ENCODE assay signal across 31 mouse cellular contexts in genomic region chr12:76982818-76983471, GRCm38 (mm10). TPM values are rescaled to one million over a fixed set of nuclear protein-coding genes. Genes with fewer than 3 reads are reported as not detected.
DNase-seq lines count a peak whose midpoint lies in the region; ATAC-seq lines count a peak whose summit lies in the region.
"Had no signal": no experiment of that assay in that cellular context is flagged by ENCODE, and none has a peak within 500 bp of the region (broad histone marks: within the 10 kb centered on the region; RNA-seq: fewer than 3 reads in every experiment).

No protein-coding gene starts in this region.

- no peaks in the 10 kb centered on the region for H3K9me3 ChIP-seq in intestine, embryonic 16.5 days (ENCODE audit: control insufficient read depth, low read length)
- H3K9me3 ChIP-seq in limb, embryonic 11.5 days (ENCODE audit: control insufficient read depth, low read length): no peaks in the 10 kb centered on the region
- H3K9me3 ChIP-seq in neural tube, embryonic 13.5 days: no peaks in the 10 kb centered on the region
- H3K9me3 ChIP-seq in hindbrain, embryonic 14.5 days (ENCODE audit: control insufficient read depth, low read length): no peaks in the 10 kb centered on the region
- H3K9me3 ChIP-seq: embryonic facial prominence, embryonic 13.5 days; forebrain, embryonic 10.5 days; heart, embryonic 12.5 days; hindbrain, embryonic 13.5 days; limb, embryonic 15.5 days; liver, embryonic 13.5 days; midbrain, embryonic 10.5 days; midbrain, embryonic 15.5 days had no signal

- H3K36me3 ChIP-seq in intestine, embryonic 16.5 days (ENCODE audit: control insufficient read depth, insufficient read depth, low read length): no peaks in the 10 kb centered on the region
- no peaks in the 10 kb centered on the region for H3K36me3 ChIP-seq in limb, embryonic 11.5 days (ENCODE audit: control insufficient read depth, insufficient read depth, low read length)
- no peaks in the 10 kb centered on the region for H3K36me3 ChIP-seq in neural tube, embryonic 13.5 days
- no peaks in the 10 kb centered on the region for H3K36me3 ChIP-seq in hindbrain, embryonic 14.5 days (replicated peaks; ENCODE audit: control insufficient read depth, insufficient read depth)
- H3K36me3 ChIP-seq: embryonic facial prominence, embryonic 13.5 days; forebrain, embryonic 10.5 days; heart, embryonic 12.5 days; hindbrain, embryonic 13.5 days; limb, embryonic 15.5 days; liver, embryonic 13.5 days; midbrain, embryonic 10.5 days; midbrain, embryonic 15.5 days had no signal

- H3K27me3 ChIP-seq in intestine, embryonic 16.5 days (replicated peaks; ENCODE audit: control insufficient read depth, insufficient read depth, low read length): no peaks in the 10 kb centered on the region
- H3K27me3 ChIP-seq in limb, embryonic 11.5 days (ENCODE audit: control insufficient read depth, insufficient read depth, low read length): no peaks in the 10 kb centered on the region
- H3K27me3 ChIP-seq in neural tube, embryonic 13.5 days: no peaks in the 10 kb centered on the region
- no peaks in the 10 kb centered on the region for H3K27me3 ChIP-seq in hindbrain, embryonic 14.5 days (ENCODE audit: control insufficient read depth, insufficient read depth, low read length)
- H3K27me3 ChIP-seq: embryonic facial prominence, embryonic 13.5 days; heart, embryonic 12.5 days; hindbrain, embryonic 13.5 days; limb, embryonic 15.5 days; midbrain, embryonic 15.5 days had no signal

- no peak overlapping the region for H3K27ac ChIP-seq in intestine, embryonic 16.5 days (ENCODE audit: low read length)
- no peak overlapping the region for H3K27ac ChIP-seq in limb, embryonic 11.5 days (replicated peaks; ENCODE audit: low read depth, low read length)
- H3K27ac ChIP-seq in neural tube, embryonic 13.5 days (replicated peaks): no peak overlapping the region; the same call in 1 of the 2 replicates
- H3K27ac ChIP-seq in hindbrain, embryonic 14.5 days: no peak overlapping the region
- H3K27ac ChIP-seq: embryonic facial prominence, embryonic 13.5 days; forebrain, embryonic 10.5 days; hindbrain, embryonic 13.5 days; kidney, postnatal 0 days; limb, embryonic 15.5 days; liver, embryonic 13.5 days; midbrain, embryonic 10.5 days; midbrain, embryonic 15.5 days had no signal

- H3K4me3 ChIP-seq in intestine, embryonic 16.5 days (ENCODE audit: low read length): no peak overlapping the region
- H3K4me3 ChIP-seq in limb, embryonic 11.5 days (ENCODE audit: low read depth, low read length): no peak overlapping the region
- no peak overlapping the region for H3K4me3 ChIP-seq in neural tube, embryonic 13.5 days
- H3K4me3 ChIP-seq in hindbrain, embryonic 14.5 days (replicated peaks; ENCODE audit: low read length): no peak overlapping the region
- H3K4me3 ChIP-seq: embryonic facial prominence, embryonic 13.5 days; forebrain, embryonic 10.5 days; heart, embryonic 12.5 days; hindbrain, embryonic 13.5 days; limb, embryonic 15.5 days; liver, embryonic 13.5 days; midbrain, embryonic 10.5 days; midbrain, embryonic 15.5 days had no signal

- H3K9ac ChIP-seq in intestine, embryonic 16.5 days (ENCODE audit: low read depth, low read length): no peak overlapping the region
- no peak overlapping the region for H3K9ac ChIP-seq in limb, embryonic 11.5 days (ENCODE audit: low read length)
- no peak overlapping the region for H3K9ac ChIP-seq in neural tube, embryonic 13.5 days
- no peak overlapping the region for H3K9ac ChIP-seq in hindbrain, embryonic 14.5 days
- H3K9ac ChIP-seq: embryonic facial prominence, embryonic 13.5 days; heart, embryonic 12.5 days; hindbrain, embryonic 13.5 days; limb, embryonic 15.5 days; liver, embryonic 13.5 days; midbrain, embryonic 15.5 days had no signal

- H3K4me2 ChIP-seq in intestine, embryonic 16.5 days (ENCODE audit: low read depth, low read length): peak overlapping the region; percentile 9; the same call in 1 of the 2 replicates
- no peak overlapping the region for H3K4me2 ChIP-seq in limb, embryonic 11.5 days (ENCODE audit: low read depth, severe bottlenecking)
- H3K4me2 ChIP-seq in neural tube, embryonic 13.5 days: peak overlapping the region; percentile 5; the same call in 1 of the 2 replicates
- no peak overlapping the region for H3K4me2 ChIP-seq in hindbrain, embryonic 14.5 days (replicated peaks)
- H3K4me2 ChIP-seq: embryonic facial prominence, embryonic 13.5 days; heart, embryonic 12.5 days; hindbrain, embryonic 13.5 days; limb, embryonic 15.5 days; liver, embryonic 13.5 days; midbrain, embryonic 15.5 days had no signal

- peak; percentile 67; the same call in 1 of the 2 replicates for ATAC-seq in intestine, embryonic 16.5 days
- ATAC-seq in limb, embryonic 11.5 days (ENCODE audit: insufficient number of reproducible peaks, low FRiP score, low TSS enrichment, low read depth): no peak
- peak; percentile 36; the same call in 1 of the 2 replicates for ATAC-seq in neural tube, embryonic 13.5 days (ENCODE audit: low read depth)
- no peak for ATAC-seq in hindbrain, embryonic 14.5 days (ENCODE audit: low FRiP score)
- ATAC-seq: CD4-positive, CD25-positive, alpha-beta regulatory T cell, adult 4 months; forebrain, embryonic 16.5 days; midbrain, embryonic 15.5 days had no signal

- 40% methylated on average over 16 of the region's 16 CpGs for WGBS in intestine, embryonic 16.5 days
- 47% methylated on average over 16 of the region's 16 CpGs for WGBS in limb, embryonic 11.5 days
- 39% methylated on average over 16 of the region's 16 CpGs for WGBS in neural tube, embryonic 13.5 days
- WGBS in hindbrain, embryonic 14.5 days: 83% methylated on average over 16 of the region's 16 CpGs

- 0 out of 2 replicates have a peak, but pooled peaks cover 6% of the 10 kb centered on the region for H3K4me1 ChIP-seq in intestine, embryonic 16.5 days (ENCODE audit: control insufficient read depth, insufficient read depth, low read length)
- peaks cover 6% of the 10 kb centered on the region for H3K4me1 ChIP-seq in limb, embryonic 11.5 days (ENCODE audit: control insufficient read depth, insufficient read depth, low read length)
- peaks cover 12% of the 10 kb centered on the region for H3K4me1 ChIP-seq in neural tube, embryonic 13.5 days (replicated peaks)
- H3K4me1 ChIP-seq in hindbrain, embryonic 14.5 days (replicated peaks; ENCODE audit: control insufficient read depth, insufficient read depth, low read length): no peaks in the 10 kb centered on the region
- H3K4me1 ChIP-seq: forebrain, embryonic 10.5 days; heart, embryonic 12.5 days; hindbrain, embryonic 13.5 days; liver, embryonic 13.5 days; midbrain, embryonic 10.5 days; midbrain, embryonic 15.5 days had no signal

- peak; percentile 40 for DNase-seq in limb, embryonic 11.5 days (ENCODE audit: low spot score)
- peak; percentile 30 for DNase-seq in yolk sac, embryonic 10.5 days (ENCODE audit: low spot score)
- no peak for DNase-seq in ovary, postnatal 10 days (ENCODE audit: low spot score)
- DNase-seq in lung, postnatal 14 days: no peak
- DNase-seq in hindbrain, embryonic 14.5 days (ENCODE audit: low spot score): no peak
- DNase-seq: adrenal gland, adult 2 months; adrenal gland, postnatal 36 days; cerebellum, adult 18-20 months; cerebellum, postnatal 10 days; gastrocnemius, postnatal 14 days; heart, adult 18-20 months; heart, postnatal 4 days; kidney, adult 8-10 months; kidney, postnatal 4 days; layer of hippocampus, postnatal 36 days; liver, embryonic 13.5 days; lung, adult 18-20 months; lung, postnatal 10 days; right cerebral cortex, adult 18-20 months had no signal

RNA-seq across cellular contexts. Expression of gene Max, which starts 20.9 kb away (rescaled TPM):
- 14.2 and 15.0 TPM in 2 replicates for polyA plus RNA-seq in intestine, embryonic 16.5 days (2015; fragmentation: Nextera tagmentation; extraction: Ambion mirVana)
- 20.2 and 33.7 TPM in 2 replicates for polyA plus RNA-seq in limb, embryonic 11.5 days (2014; fragmentation: Nextera tagmentation; extraction: Ambion mirVana)
- polyA plus RNA-seq in neural tube, embryonic 13.5 days (2015; fragmentation: Nextera tagmentation; extraction: Ambion mirVana): 14.5 and 17.8 TPM in 2 replicates
- 47.6 and 52.9 TPM in 2 replicates for polyA plus RNA-seq in hindbrain, embryonic 14.5 days (2014; fragmentation: Nextera tagmentation; extraction: Ambion mirVana)

Comparison
In these comparisons a context has a peak if more than half of its experiments do, and no peak if none do; other contexts are left out.
1. ATAC-seq: peak in intestine, embryonic 16.5 days (single experiment) and neural tube, embryonic 13.5 days (single experiment); none in limb, embryonic 11.5 days (single experiment) and hindbrain, embryonic 14.5 days (single experiment).
2. H3K4me2 ChIP-seq: peak in intestine, embryonic 16.5 days (single experiment) and neural tube, embryonic 13.5 days (single experiment); none in limb, embryonic 11.5 days (single experiment) and hindbrain, embryonic 14.5 days (single experiment).
3. DNase-seq: peak in limb, embryonic 11.5 days (single experiment) and yolk sac, embryonic 10.5 days (single experiment); none in ovary, postnatal 10 days (single experiment), lung, postnatal 14 days (single experiment) and hindbrain, embryonic 14.5 days (single experiment).